Mouse (Mus musculus) lung, embryonic 16.5 days (tissue): ENCODE data around the gene P4hb. TPM values are rescaled to one million over a fixed set of nuclear protein-coding genes. Genes with fewer than 3 reads are reported as not detected.

ENCODE experiments used
- ATAC-seq: fragments of 200-750 bp; cut with Nextera tagmentation; 2 replicates; pipeline ENCODE4 v1.8.0; 2017; ENCODE audit warnings: low read depth, mild to moderate bottlenecking, moderate library complexity
- H3K27ac ChIP-seq: fragments of 300-500 bp; sonication (generic); 2 replicates; pipeline ENCODE4 v1.5.1; 2014; ENCODE audit warnings: mild to moderate bottlenecking, control low read depth, low read length
- H3K27me3 ChIP-seq: fragments of 300-500 bp; sonication (generic); 2 replicates; pipeline ENCODE4 v1.6.1; 2014; ENCODE audit warnings: low read depth, low read length, mixed read lengths; ENCODE audit not compliant: control insufficient read depth, insufficient read depth
- H3K36me3 ChIP-seq: fragments of 300-500 bp; sonication (generic); 2 replicates; pipeline ENCODE4 v1.6.1; 2014; ENCODE audit warnings: low read length; ENCODE audit not compliant: control insufficient read depth, insufficient read depth
- H3K4me1 ChIP-seq: fragments of 300-500 bp; sonication (generic); replicated peaks from 2 replicates; pipeline ENCODE4 v1.6.1; 2014; ENCODE audit warnings: low read length, mixed read lengths; ENCODE audit not compliant: control insufficient read depth, insufficient read depth
- H3K4me2 ChIP-seq: fragments of 300-500 bp; sonication (generic); 2 replicates; pipeline ENCODE4 v1.6.1; 2014; ENCODE audit warnings: low read depth, low read length, control low read depth
- H3K4me3 ChIP-seq: fragments of 300-500 bp; sonication (generic); 2 replicates; pipeline ENCODE4 v1.5.1; 2014; ENCODE audit warnings: mild to moderate bottlenecking, low read length, control low read depth
- H3K9ac ChIP-seq: fragments of 300-500 bp; sonication (generic); 2 replicates; pipeline ENCODE4 v1.6.1; 2014; ENCODE audit warnings: low read length, control low read depth
- H3K9me3 ChIP-seq: fragments of 300-500 bp; sonication (generic); 2 replicates; pipeline ENCODE4 v1.6.1; 2016; ENCODE audit warnings: low read length; ENCODE audit not compliant: control insufficient read depth
- WGBS: fragments of 180-500 bp; shearing (Covaris S2); extraction: QIAGEN DNeasy Blood & Tissue Kit; methylation state at CpG from one replicate; pipeline ENCODE4 v1.1.7; 2014; 5-methylcytosine and 5-hydroxymethylcytosine counted together
- polyA plus RNA-seq: library from polyadenylated mRNA; unstranded; fragments of >200 nt; fragmentation: Nextera tagmentation; extraction: Ambion mirVana; gene quantifications from 2 replicates; pipeline ENCODE4 v1.2.1, GENCODE M21; 2015

P4hb gene
- polyA plus RNA-seq, 1 experiment from 2014 or later, result 841 TPM

DNA sequence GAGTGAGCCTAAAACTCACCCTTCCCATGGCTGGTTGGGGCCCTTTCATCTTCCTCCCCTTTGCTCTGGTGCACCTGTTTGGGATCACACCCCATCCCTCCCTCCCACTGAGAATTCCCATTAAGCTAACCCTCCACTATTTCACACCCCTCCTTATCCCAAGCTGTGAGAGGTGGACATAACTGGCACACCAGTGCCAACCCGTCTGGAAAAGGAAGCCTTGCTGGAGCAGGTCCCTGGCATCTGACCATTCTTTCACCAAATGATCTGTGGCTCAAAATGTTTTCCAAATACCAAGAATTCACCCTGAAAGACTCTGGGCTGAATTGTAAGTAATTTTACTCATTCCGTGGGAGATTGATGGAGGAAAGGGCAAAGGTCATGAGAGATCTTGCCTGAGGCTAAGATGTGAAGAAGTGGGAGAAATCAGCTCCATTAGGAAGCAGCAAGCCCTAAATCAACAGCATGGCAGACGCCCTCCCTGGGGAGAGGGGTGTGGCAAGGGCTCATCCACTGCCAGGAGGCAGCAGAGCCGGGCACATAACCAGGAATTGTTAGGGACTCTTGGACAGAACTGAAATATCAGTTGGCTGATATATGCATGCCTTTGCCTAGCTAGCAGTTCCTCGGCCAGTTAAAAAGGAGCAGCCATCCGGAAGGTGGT lies 60.1 kb downstream of the P4hb start:
- Histone ChIP-seq H3K27me3 (no peaks in the 10 kb centered on the region; the same call in 1 of the 2 replicates), H3K9me3 (no peaks in the 10 kb centered on the region), H3K4me2 (no peak overlapping the region), H3K4me1 (peaks cover 9% of the 10 kb centered on the region), H3K4me3 (no peak overlapping the region), H3K9ac (no peak overlapping the region), H3K36me3 (no peaks in the 10 kb centered on the region), H3K27ac (no peak overlapping the region)
- WGBS, result 26% methylated on average over 6 of the region's 6 CpGs
- ATAC-seq, result no peak

- no peaks in the 10 kb centered on the region for H3K36me3 ChIP-seq
- H3K4me1 ChIP-seq, result peaks cover 8% of the 10 kb centered on the region
- WGBS, result 7% methylated on average over 16 of the region's 16 CpGs
Measured at GRCm38 (mm10) chr11:120510375-120511030, 62.5 kb downstream of the P4hb start.

More at GRCm38 (mm10) chr11:120510375-120511030, 62.5 kb downstream of the P4hb start:
- no peaks in the 10 kb centered on the region; the same call in 1 of the 2 replicates for H3K27me3 ChIP-seq
- H3K9me3 ChIP-seq, result no peaks in the 10 kb centered on the region
- H3K4me2 ChIP-seq, result peak overlapping the region; percentile 57
- H3K4me3 ChIP-seq, result peak overlapping the region; percentile 35
- peak; percentile 36 for ATAC-seq
- H3K9ac ChIP-seq, result peak overlapping the region; percentile 69
- H3K27ac ChIP-seq, result peak overlapping the region; percentile 72

Other genes starting within 250 kb of the P4hb start
- 2,589 and 2,717 TPM in 2 replicates for gene Actg1, start 224.7 kb downstream of the P4hb start, polyA plus RNA-seq
- 0.64 and 0.83 TPM in 2 replicates for gene Fscn2, start 211.7 kb downstream of the P4hb start, polyA plus RNA-seq
- 36.7 and 41.4 TPM in 2 replicates for gene Faap100, start 194.5 kb downstream of the P4hb start, polyA plus RNA-seq
- gene Nploc4, start 135.5 kb downstream of the P4hb start, polyA plus RNA-seq, result 25.9 and 28.2 TPM in 2 replicates
- not detected in 2 replicates for gene Tspan10, start 130.6 kb downstream of the P4hb start, polyA plus RNA-seq
- 0.21 TPM in 1 of 2 replicates, not detected in the other for gene Pde6g, start 119.8 kb downstream of the P4hb start, polyA plus RNA-seq
- 13.2 and 14.8 TPM in 2 replicates for gene Oxld1, start 115.2 kb downstream of the P4hb start, polyA plus RNA-seq
- gene Ccdc137, start 115.1 kb downstream of the P4hb start, polyA plus RNA-seq, result 34.8 and 38.1 TPM in 2 replicates
- gene Arl16, start 105.6 kb downstream of the P4hb start, polyA plus RNA-seq, result 40.3 and 44.8 TPM in 2 replicates
- gene Mrpl12, start 88.6 kb downstream of the P4hb start, polyA plus RNA-seq, result 113 and 117 TPM in 2 replicates
- 72.5 and 73.8 TPM in 2 replicates for gene Slc25a10, start 81.4 kb downstream of the P4hb start, polyA plus RNA-seq
- 1.4 and 1.7 TPM in 2 replicates for gene Gcgr, start 42.6 kb downstream of the P4hb start, polyA plus RNA-seq
- gene Mcrip1, start 23.5 kb downstream of the P4hb start, polyA plus RNA-seq, result 184 and 200 TPM in 2 replicates
- gene Ppp1r27, start 22.1 kb downstream of the P4hb start, polyA plus RNA-seq, result 0.95 and 2.6 TPM in 2 replicates
- 654 and 680 TPM in 2 replicates for gene Arhgdia, start 8.4 kb upstream of the P4hb start, polyA plus RNA-seq
- 82.6 and 266 TPM in 2 replicates for gene Alyref, start 25.1 kb upstream of the P4hb start, polyA plus RNA-seq
- 215 and 224 TPM in 2 replicates for gene Anapc11, start 25.2 kb upstream of the P4hb start, polyA plus RNA-seq
- gene Npb, start 35.2 kb upstream of the P4hb start, polyA plus RNA-seq, result 1.5 and 1.6 TPM in 2 replicates
- 104 and 117 TPM in 2 replicates for gene Pcyt2, start 44.7 kb upstream of the P4hb start, polyA plus RNA-seq
- 31.8 and 32.5 TPM in 2 replicates for gene Sirt7, start 52.0 kb upstream of the P4hb start, polyA plus RNA-seq
- gene Mafg, start 60.3 kb upstream of the P4hb start, polyA plus RNA-seq, result 13.2 and 15.0 TPM in 2 replicates
- gene Pycr1, start 70.5 kb upstream of the P4hb start, polyA plus RNA-seq, result 22.4 and 23.4 TPM in 2 replicates
- 0.97 and 1.1 TPM in 2 replicates for gene Myadml2, start 74.9 kb upstream of the P4hb start, polyA plus RNA-seq
- gene Notum, start 87.9 kb upstream of the P4hb start, polyA plus RNA-seq, result 3.2 and 4.0 TPM in 2 replicates
- gene Aspscr1, start 99.7 kb upstream of the P4hb start, polyA plus RNA-seq, result 127 and 133 TPM in 2 replicates
- gene Cenpx, start 140.5 kb upstream of the P4hb start, polyA plus RNA-seq, result 156 and 170 TPM in 2 replicates
- 58.2 and 63.9 TPM in 2 replicates for gene Lrrc45, start 140.7 kb upstream of the P4hb start, polyA plus RNA-seq
- 53.5 and 54.2 TPM in 2 replicates for gene Rac3, start 148.2 kb upstream of the P4hb start, polyA plus RNA-seq
- 69.5 and 92.2 TPM in 2 replicates for gene Dcxr, start 154.0 kb upstream of the P4hb start, polyA plus RNA-seq
- gene Cbr2, start 158.9 kb upstream of the P4hb start, polyA plus RNA-seq, result 194 and 348 TPM in 2 replicates
- 3.9 and 5.0 TPM in 2 replicates for gene Hmga1b, start 189.5 kb upstream of the P4hb start, polyA plus RNA-seq
- 39.3 and 43.0 TPM in 2 replicates for gene Rfng, start 211.0 kb upstream of the P4hb start, polyA plus RNA-seq
- 187 and 188 TPM in 2 replicates for gene Gps1, start 211.0 kb upstream of the P4hb start, polyA plus RNA-seq
- gene Dus1l, start 223.2 kb upstream of the P4hb start, polyA plus RNA-seq, result 74.0 and 80.9 TPM in 2 replicates